Mouse (Mus musculus): ENCODE data around the gene Tmbim1. TPM values are rescaled to one million over a fixed set of nuclear protein-coding genes. Genes with fewer than 3 reads are reported as not detected.
A peak's percentile ranks its signal among the peaks of the same experiment; 100 is the strongest.
"Not testable (repeated sequence)": the region's sequence is repeated elsewhere in the genome, so short reads cannot be mapped to it uniquely, and the experiment has no call there.

Tmbim1 gene
- polyA plus RNA-seq, 1 experiment from 2014 or later: 7.5 TPM

DNA sequence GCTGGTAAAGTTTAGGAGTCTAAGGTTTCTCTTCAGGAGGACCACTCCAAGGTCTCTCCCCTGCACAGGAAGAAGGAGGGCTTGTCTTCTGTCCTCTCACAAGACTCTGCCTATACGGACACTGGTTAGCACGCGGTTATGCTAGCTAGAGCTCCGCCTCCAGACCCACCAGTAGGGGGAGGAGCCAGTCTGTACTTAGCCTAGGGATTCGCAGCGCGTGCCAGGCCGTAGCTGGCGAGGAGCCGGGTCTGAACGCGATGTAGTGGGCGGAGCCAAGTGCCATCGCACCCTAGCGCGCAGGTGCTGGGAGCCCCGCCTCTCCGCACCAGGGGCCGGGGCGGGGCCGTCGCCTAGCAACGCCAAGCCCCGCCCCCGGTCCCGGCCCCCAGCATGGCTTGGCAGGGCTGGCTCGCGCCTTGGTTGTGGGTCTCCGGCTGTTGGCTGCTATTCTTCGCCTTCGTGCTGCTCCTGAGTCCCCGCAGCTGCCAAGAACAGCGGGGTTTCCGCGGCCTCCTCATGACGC lies 26.9 kb upstream of the Tmbim1 start:
- 0% methylated on average over 29 of the region's 36 CpGs for WGBS
- peak; percentile 97 for ATAC-seq (ENCODE audit: low read depth)
- peaks cover 8% of the 10 kb centered on the region; the same call in 1 of the 2 replicates for H3K4me1 ChIP-seq (ENCODE audit: control insufficient read depth, insufficient read depth, low read length)

DNA sequence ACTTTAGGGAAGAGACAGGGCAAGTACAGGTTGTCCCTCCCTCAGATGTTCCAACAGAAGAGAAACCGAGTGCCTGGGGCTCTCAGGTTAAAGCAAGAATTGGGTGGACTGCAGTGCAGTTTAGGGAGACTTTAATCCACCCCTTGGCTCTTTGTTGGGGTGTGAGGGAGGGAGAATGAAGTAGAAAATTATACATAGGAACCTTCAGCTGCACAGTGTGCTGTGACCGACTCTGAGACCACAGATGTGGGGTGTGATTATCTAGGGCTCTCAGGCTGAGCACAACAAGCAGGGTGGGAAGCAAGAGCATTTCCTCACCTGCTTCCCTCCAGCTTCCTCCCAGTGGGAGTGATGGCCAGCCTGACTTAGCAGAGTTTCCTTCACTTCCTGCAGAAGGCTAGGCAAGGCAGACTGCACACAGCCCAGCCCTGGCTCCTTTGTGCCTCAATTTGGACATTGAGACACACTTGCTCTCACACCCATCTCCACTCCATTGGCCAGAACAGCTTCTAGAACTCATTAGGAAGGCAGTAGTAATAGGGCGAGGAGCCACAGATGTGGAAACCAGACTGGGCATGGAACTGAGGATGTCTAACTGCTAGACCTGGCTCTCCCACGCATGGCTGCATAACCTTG lies 25.7 kb upstream of the Tmbim1 start:
- no peak for ATAC-seq (ENCODE audit: low read depth)
- H3K4me3 ChIP-seq (ENCODE audit: low read depth, low read length): no peak overlapping the region
- WGBS: 88% methylated on average over 4 of the region's 4 CpGs
- H3K4me1 ChIP-seq (ENCODE audit: control insufficient read depth, insufficient read depth, low read length): peaks cover 8% of the 10 kb centered on the region; the same call in 1 of the 2 replicates
- no peak overlapping the region for H3K27ac ChIP-seq (ENCODE audit: low read depth, low read length)
- H3K36me3 ChIP-seq (ENCODE audit: control insufficient read depth, insufficient read depth, low read length): no peaks in the 10 kb centered on the region
- no peak overlapping the region for H3K4me2 ChIP-seq (ENCODE audit: low read depth, low read length)
- no peaks in the 10 kb centered on the region for H3K9me3 ChIP-seq (ENCODE audit: control insufficient read depth, low read length)
- H3K27me3 ChIP-seq (ENCODE audit: control insufficient read depth, insufficient read depth, low read length): no peaks in the 10 kb centered on the region
- no peak overlapping the region for H3K9ac ChIP-seq (replicated peaks; ENCODE audit: low read depth, low read length)

More for the DNA sequence above, 26.9 kb upstream of the Tmbim1 start:
- Histone ChIP-seq H3K9me3 (ENCODE audit: control insufficient read depth, low read length) (no peaks in the 10 kb centered on the region), H3K4me3 (ENCODE audit: low read depth, low read length) (peak overlapping the region; percentile 38), H3K4me2 (ENCODE audit: low read depth, low read length) (peak overlapping the region; percentile 66), H3K36me3 (ENCODE audit: control insufficient read depth, insufficient read depth, low read length) (no peaks in the 10 kb centered on the region), H3K27me3 (ENCODE audit: control insufficient read depth, insufficient read depth, low read length) (no peaks in the 10 kb centered on the region), H3K27ac (ENCODE audit: low read depth, low read length) (peak overlapping the region; percentile 49), H3K9ac (replicated peaks; ENCODE audit: low read depth, low read length) (peak overlapping the region; percentile 43)

DNA sequence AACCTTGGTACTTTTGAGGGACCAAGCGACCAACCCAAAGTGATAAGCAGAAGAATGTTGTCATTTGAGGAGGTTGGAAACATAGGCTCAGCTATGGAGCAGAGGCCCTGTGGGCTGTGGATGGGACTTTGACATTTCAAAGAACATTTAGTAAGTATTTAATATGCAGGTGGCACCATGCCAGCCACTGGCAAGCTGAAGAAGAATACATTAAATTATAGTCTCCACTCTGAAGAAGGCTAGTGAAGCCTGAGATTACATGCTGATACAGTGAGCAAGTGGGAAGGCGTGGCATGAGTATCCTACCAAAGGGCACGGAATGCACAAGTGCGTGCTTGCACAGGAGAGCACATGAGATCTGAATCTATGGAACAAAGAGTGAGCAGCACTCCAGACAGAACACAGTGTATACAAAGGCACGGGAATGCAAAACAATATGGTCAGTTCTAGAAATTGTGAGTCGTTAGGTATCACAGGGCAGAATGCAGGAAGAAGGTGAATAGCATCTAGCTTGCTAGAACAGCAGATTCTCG lies 24.5 kb upstream of the Tmbim1 start:
- H3K27me3 ChIP-seq (ENCODE audit: control insufficient read depth, insufficient read depth, low read length): no peaks in the 10 kb centered on the region
- H3K36me3 ChIP-seq (ENCODE audit: control insufficient read depth, insufficient read depth, low read length): no peaks in the 10 kb centered on the region
- H3K4me3 ChIP-seq (ENCODE audit: low read depth, low read length): no peak overlapping the region
- no peak overlapping the region for H3K27ac ChIP-seq (ENCODE audit: low read depth, low read length)
- no peaks in the 10 kb centered on the region for H3K9me3 ChIP-seq (ENCODE audit: control insufficient read depth, low read length)
- peaks cover 8% of the 10 kb centered on the region; the same call in 1 of the 2 replicates for H3K4me1 ChIP-seq (ENCODE audit: control insufficient read depth, insufficient read depth, low read length)
- no peak for ATAC-seq (ENCODE audit: low read depth)
- H3K4me2 ChIP-seq (ENCODE audit: low read depth, low read length): no peak overlapping the region
- H3K9ac ChIP-seq (replicated peaks; ENCODE audit: low read depth, low read length): no peak overlapping the region
- 84% methylated on average over 7 of the region's 7 CpGs for WGBS

DNA sequence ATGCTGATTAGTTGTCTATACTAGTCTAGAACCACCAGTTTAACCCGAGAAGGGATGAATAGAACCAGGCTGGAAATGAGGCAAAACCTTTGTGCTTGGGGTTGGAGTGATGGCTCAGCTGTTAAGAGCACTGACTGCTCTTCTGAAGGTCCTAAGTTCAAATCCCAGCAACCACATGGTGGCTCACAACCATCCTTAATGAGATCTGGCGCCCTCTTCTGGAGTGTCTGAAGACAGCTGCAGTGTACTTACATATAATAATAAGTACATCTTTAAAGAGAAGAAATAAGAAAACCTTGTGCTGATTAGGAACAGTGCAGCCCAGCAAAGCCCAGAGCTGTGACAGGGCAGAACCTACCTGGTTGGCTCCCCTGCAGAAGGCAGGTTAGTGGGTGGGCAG lies 21.5 kb upstream of the Tmbim1 start:
- not testable (repeated sequence) for H3K9me3 ChIP-seq (ENCODE audit: control insufficient read depth, low read length); H3K4me1 ChIP-seq (ENCODE audit: control insufficient read depth, insufficient read depth, low read length); H3K4me3 ChIP-seq (ENCODE audit: low read depth, low read length); H3K27ac ChIP-seq (ENCODE audit: low read depth, low read length); H3K27me3 ChIP-seq (ENCODE audit: control insufficient read depth, insufficient read depth, low read length); H3K36me3 ChIP-seq (ENCODE audit: control insufficient read depth, insufficient read depth, low read length); H3K4me2 ChIP-seq (ENCODE audit: low read depth, low read length); H3K9ac ChIP-seq (replicated peaks; ENCODE audit: low read depth, low read length); ATAC-seq (ENCODE audit: low read depth)
- 71% methylated on average over 2 of the region's 2 CpGs for WGBS

DNA sequence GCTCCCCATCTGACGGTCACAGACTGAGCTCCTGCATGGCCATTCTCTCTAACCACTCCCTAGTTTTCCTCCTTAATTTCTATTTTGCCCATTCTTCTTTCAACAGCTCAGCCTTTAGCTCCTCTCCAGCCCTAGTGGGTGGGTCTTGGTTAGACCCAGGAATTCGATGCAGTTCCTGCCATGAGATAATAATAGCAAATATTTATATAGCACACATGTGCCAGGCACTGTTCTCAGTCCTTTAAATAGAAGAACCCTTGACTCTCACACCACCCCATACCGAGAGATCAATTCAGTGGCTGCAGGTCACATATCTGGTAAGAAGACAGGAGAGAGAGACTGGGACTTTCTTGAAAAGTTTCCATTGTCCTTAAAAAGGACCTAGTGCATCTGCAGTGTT lies 16.0 kb upstream of the Tmbim1 start:
- WGBS: 84% methylated on average over 3 of the region's 3 CpGs
- no peaks in the 10 kb centered on the region for H3K9me3 ChIP-seq (ENCODE audit: control insufficient read depth, low read length)
- H3K9ac ChIP-seq (replicated peaks; ENCODE audit: low read depth, low read length): no peak overlapping the region
- H3K4me3 ChIP-seq (ENCODE audit: low read depth, low read length): no peak overlapping the region
- H3K27me3 ChIP-seq (ENCODE audit: control insufficient read depth, insufficient read depth, low read length): no peaks in the 10 kb centered on the region
- no peaks in the 10 kb centered on the region for H3K4me1 ChIP-seq (ENCODE audit: control insufficient read depth, insufficient read depth, low read length)
- H3K36me3 ChIP-seq (ENCODE audit: control insufficient read depth, insufficient read depth, low read length): no peaks in the 10 kb centered on the region
- no peak overlapping the region for H3K27ac ChIP-seq (ENCODE audit: low read depth, low read length)
- no peak overlapping the region for H3K4me2 ChIP-seq (ENCODE audit: low read depth, low read length)
- no peak for ATAC-seq (ENCODE audit: low read depth)

DNA sequence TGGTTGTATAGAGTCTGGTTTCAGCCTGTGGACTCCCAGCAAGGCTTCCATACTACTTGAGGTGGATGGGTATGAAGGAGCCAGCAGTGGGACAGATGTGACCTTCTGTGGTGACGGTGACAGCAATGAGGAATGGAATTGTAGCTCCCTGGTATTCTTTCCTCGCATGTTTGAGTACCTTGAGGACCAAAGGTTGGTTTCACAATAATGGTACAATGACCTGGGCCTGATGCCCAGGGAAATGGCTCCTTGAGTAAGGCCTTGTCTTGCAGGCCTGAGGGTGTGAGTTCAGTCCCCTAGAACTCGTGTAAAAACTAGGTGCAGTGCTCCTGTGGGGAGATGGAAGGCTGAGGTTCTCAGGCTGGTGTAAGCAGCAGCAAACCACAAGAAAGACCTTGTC lies 13.3 kb upstream of the Tmbim1 start:
- Histone ChIP-seq H3K36me3 (ENCODE audit: control insufficient read depth, insufficient read depth, low read length) (no peaks in the 10 kb centered on the region), H3K9ac (replicated peaks; ENCODE audit: low read depth, low read length) (no peak overlapping the region), H3K4me3 (ENCODE audit: low read depth, low read length) (no peak overlapping the region), H3K4me2 (ENCODE audit: low read depth, low read length) (no peak overlapping the region), H3K9me3 (ENCODE audit: control insufficient read depth, low read length) (no peaks in the 10 kb centered on the region), H3K27ac (ENCODE audit: low read depth, low read length) (no peak overlapping the region), H3K27me3 (ENCODE audit: control insufficient read depth, insufficient read depth, low read length) (no peaks in the 10 kb centered on the region), H3K4me1 (ENCODE audit: control insufficient read depth, insufficient read depth, low read length) (no peaks in the 10 kb centered on the region)
- no peak for ATAC-seq (ENCODE audit: low read depth)
- whole genome bisulfite sequencing: 93% methylated on average over 3 of the region's 3 CpGs

DNA sequence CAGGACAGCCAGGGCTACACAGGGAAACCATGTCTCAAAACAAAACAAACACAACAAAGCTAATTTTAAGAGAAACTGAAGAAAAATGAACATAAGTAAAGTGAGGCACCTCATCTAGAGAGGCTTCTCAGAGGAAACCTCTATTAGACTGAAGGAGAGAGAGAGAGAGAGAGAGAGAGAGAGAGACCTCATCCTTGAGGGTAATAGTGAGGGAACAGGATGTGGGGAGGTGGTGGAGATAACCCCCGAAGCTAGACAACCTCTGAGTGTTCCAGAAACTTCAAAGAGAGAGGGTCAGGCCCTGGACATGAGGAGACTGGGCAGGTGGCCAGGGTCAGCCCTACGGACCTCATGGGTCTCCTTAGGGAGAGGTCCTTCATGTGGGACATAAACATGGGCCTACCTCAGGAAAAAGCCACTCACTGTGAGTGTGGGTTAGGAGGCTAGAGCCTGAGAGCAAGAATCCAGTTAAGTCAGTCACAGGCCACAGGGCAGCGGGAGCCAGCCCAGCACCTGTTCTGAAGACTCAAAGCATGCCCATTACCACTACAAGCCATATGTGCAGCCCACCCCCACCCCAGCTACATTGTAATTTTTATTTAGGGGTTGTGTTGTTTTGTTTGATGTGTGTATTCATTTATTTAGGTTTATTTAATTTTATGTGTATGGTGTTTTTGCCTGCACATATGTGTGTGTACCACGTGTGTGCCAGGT lies 10.8 kb upstream of the Tmbim1 start:
- Histone ChIP-seq H3K27ac (ENCODE audit: low read depth, low read length) (no peak overlapping the region), H3K27me3 (ENCODE audit: control insufficient read depth, insufficient read depth, low read length) (no peaks in the 10 kb centered on the region), H3K4me3 (ENCODE audit: low read depth, low read length) (no peak overlapping the region), H3K36me3 (ENCODE audit: control insufficient read depth, insufficient read depth, low read length) (no peaks in the 10 kb centered on the region), H3K4me2 (ENCODE audit: low read depth, low read length) (no peak overlapping the region), H3K9me3 (ENCODE audit: control insufficient read depth, low read length) (no peaks in the 10 kb centered on the region), H3K4me1 (ENCODE audit: control insufficient read depth, insufficient read depth, low read length) (no peaks in the 10 kb centered on the region), H3K9ac (replicated peaks; ENCODE audit: low read depth, low read length) (no peak overlapping the region)
- ATAC-seq (ENCODE audit: low read depth): no peak
- 81% methylated on average over 4 of the region's 4 CpGs for WGBS

DNA sequence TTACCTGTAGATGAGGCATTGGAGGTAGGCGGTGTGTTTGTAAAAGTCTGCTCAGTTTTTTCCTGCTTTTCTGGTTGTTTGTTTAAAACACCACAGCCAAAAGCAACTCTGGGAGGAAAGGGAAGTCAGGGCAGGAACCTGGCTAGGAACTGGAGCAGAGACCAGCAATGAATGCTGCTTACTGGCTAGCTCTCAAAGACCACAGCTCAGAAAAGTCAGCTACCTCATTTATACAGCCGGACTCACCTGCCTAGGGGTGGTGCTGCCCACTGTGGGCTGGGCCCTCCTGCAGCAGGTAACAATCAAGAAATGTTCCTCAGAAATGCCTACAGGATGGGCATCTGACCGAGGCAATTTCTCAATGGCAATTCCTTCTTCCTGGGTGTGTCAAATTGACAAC lies 9.4 kb upstream of the Tmbim1 start:
- Histone ChIP-seq H3K4me1 (ENCODE audit: control insufficient read depth, insufficient read depth, low read length) (no peaks in the 10 kb centered on the region), H3K27me3 (ENCODE audit: control insufficient read depth, insufficient read depth, low read length) (no peaks in the 10 kb centered on the region), H3K4me2 (ENCODE audit: low read depth, low read length) (no peak overlapping the region), H3K27ac (ENCODE audit: low read depth, low read length) (no peak overlapping the region), H3K9me3 (ENCODE audit: control insufficient read depth, low read length) (no peaks in the 10 kb centered on the region), H3K36me3 (ENCODE audit: control insufficient read depth, insufficient read depth, low read length) (no peaks in the 10 kb centered on the region), H3K9ac (replicated peaks; ENCODE audit: low read depth, low read length) (no peak overlapping the region), H3K4me3 (ENCODE audit: low read depth, low read length) (no peak overlapping the region)
- 87% methylated on average over 3 of the region's 3 CpGs for WGBS
- ATAC-seq (ENCODE audit: low read depth): no peak

DNA sequence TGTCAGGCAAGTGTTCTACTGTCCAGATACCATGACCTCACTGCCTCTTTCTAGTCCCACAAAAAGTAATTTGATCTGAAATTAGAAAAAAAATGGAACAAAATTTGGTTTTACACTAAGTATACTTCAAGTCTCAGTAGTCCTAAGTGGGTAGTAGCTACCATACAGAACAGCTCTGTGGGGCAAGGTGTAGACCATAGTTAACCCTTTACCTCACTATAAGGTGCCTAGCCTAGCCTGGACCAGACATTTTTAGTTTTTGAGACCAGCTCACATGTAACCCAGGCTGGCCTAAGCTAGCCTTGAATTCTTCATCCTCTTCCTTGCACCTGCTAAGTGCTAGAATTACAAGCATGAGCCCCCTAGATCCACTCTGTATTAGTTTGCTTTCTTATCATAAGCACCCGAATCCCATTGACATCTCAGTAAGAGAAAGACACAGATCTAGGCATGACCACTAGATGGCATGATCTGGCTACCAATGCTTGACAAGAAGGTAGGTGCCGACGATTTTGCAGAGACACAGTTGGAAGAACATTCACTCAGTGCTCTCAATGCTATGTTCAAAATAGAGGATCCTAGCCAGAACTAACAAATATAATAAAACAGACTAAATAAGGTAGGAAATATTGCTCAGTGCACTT lies 7.7 kb upstream of the Tmbim1 start:
- Histone ChIP-seq H3K9me3 (ENCODE audit: control insufficient read depth, low read length) (no peaks in the 10 kb centered on the region), H3K4me3 (ENCODE audit: low read depth, low read length) (no peak overlapping the region), H3K4me2 (ENCODE audit: low read depth, low read length) (no peak overlapping the region), H3K27ac (ENCODE audit: low read depth, low read length) (no peak overlapping the region), H3K9ac (replicated peaks; ENCODE audit: low read depth, low read length) (no peak overlapping the region), H3K27me3 (ENCODE audit: control insufficient read depth, insufficient read depth, low read length) (no peaks in the 10 kb centered on the region), H3K4me1 (ENCODE audit: control insufficient read depth, insufficient read depth, low read length) (no peaks in the 10 kb centered on the region), H3K36me3 (ENCODE audit: control insufficient read depth, insufficient read depth, low read length) (no peaks in the 10 kb centered on the region)
- ATAC-seq (ENCODE audit: low read depth): peak; percentile 65; the same call in 1 of the 2 replicates
- WGBS: 6% methylated on average over 3 of the region's 3 CpGs
